Mouse (Mus musculus): ENCODE measurements around the gene Sstr2. TPM values are rescaled to one million over a fixed set of nuclear protein-coding genes. Genes with fewer than 3 reads are reported as not detected.

Sstr2 gene
- total and polyA plus RNA-seq, 2 experiments from 2014 or later = not detected

DNA sequence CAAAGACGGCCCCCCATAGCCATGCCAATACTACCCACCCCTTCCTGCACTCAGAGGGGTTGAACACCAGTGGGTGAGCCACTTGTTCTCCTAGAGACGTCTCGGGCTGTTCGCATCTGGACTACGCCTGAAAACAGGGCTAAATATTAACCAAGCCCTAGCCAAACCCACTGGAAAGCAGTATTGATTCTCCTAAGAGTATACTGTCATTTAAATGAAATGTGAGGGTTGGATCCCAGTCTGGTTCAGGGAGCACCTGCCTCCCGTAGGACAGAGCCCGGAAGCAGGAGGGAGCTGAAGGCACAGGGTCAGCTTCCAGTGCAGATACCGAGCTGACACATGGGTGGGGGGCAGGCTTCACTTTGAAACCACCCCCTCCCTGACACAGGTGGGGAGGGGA lies 12.7 kb downstream of the Sstr2 start:
- WGBS = 84% methylated on average over 8 of the region's 8 CpGs
- DNase-seq (ENCODE audit: low spot score) = no peak
- Histone ChIP-seq H3K9me3 (replicated peaks; ENCODE audit: control insufficient read depth, low read length) (no peaks in the 10 kb centered on the region), H3K4me2 (ENCODE audit: low read depth, low read length) (no peak overlapping the region), H3K27ac (ENCODE audit: low read depth) (no peak overlapping the region), H3K36me3 (replicated peaks; ENCODE audit: control insufficient read depth, insufficient read depth, low read length) (no peaks in the 10 kb centered on the region), H3K9ac (replicated peaks; ENCODE audit: low read depth, low read length) (no peak overlapping the region), H3K4me1 (ENCODE audit: control insufficient read depth, insufficient read depth) (no peaks in the 10 kb centered on the region), H3K4me3 (ENCODE audit: low read depth, low read length) (no peak overlapping the region), H3K27me3 (ENCODE audit: control insufficient read depth, insufficient read depth, low read length) (no peaks in the 10 kb centered on the region)
- TF ChIP-seq EP300 (IDR thresholded peaks at IDR 0.05; ENCODE audit: low read depth) (no peak), CTCF (IDR thresholded peaks at IDR 0.05; ENCODE audit: low read depth) (no peak)
- no peak for ATAC-seq (ENCODE audit: insufficient read depth, low read depth)

DNA sequence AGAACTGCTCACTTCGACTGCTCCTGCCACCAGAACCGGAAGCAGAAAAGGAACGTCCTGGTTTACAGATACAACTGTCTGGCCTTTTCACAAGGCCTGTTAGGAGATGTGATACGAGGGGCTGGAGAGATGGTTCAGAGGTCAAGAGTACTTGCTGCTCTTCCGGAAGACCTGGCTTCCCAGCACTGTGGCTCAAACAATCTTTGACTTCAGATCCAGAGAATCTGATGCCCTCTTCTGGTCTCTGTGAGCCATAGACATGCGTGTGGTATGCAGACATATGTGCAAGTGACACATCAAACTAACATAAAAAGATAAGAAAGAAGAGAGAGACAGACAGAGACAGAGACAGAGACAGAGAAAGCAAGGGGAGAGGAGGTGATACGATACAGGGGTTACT lies 13.2 kb downstream of the Sstr2 start:
- Histone ChIP-seq H3K9ac (replicated peaks; ENCODE audit: low read depth, low read length) (no peak overlapping the region), H3K4me3 (ENCODE audit: low read depth, low read length) (no peak overlapping the region), H3K4me1 (ENCODE audit: control insufficient read depth, insufficient read depth) (no peaks in the 10 kb centered on the region), H3K36me3 (replicated peaks; ENCODE audit: control insufficient read depth, insufficient read depth, low read length) (no peaks in the 10 kb centered on the region), H3K4me2 (ENCODE audit: low read depth, low read length) (no peak overlapping the region), H3K27ac (ENCODE audit: low read depth) (no peak overlapping the region), H3K27me3 (ENCODE audit: control insufficient read depth, insufficient read depth, low read length) (no peaks in the 10 kb centered on the region), H3K9me3 (replicated peaks; ENCODE audit: control insufficient read depth, low read length) (no peaks in the 10 kb centered on the region)
- ATAC-seq (ENCODE audit: insufficient read depth, low read depth) (no peak), DNase-seq (ENCODE audit: low spot score) (no peak)
- WGBS = 70% methylated on average over 7 of the region's 7 CpGs
- TF ChIP-seq EP300 (IDR thresholded peaks at IDR 0.05; ENCODE audit: low read depth) (no peak), CTCF (IDR thresholded peaks at IDR 0.05; ENCODE audit: low read depth) (no peak)

DNA sequence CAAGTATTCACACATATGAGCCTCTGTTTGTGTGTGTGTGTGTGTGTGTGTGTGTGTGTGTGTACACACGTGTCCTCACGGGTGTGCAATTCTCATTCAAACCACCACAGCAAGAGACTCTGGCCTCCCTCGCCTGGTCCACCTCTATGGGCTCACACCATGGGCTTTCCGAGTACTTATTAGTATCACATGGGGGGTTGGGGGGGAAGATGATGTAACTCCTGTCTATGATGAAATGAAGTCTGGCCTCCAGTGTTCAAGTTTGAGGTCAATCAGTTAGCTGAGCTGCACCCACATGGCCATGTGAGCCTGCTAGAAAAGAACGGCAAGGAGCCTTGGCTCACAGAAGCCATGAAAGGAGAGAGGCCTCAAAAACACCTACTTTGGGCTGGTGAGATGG lies 14.3 kb downstream of the Sstr2 start:
- Histone ChIP-seq H3K27me3 (ENCODE audit: control insufficient read depth, insufficient read depth, low read length) (no peaks in the 10 kb centered on the region), H3K4me1 (ENCODE audit: control insufficient read depth, insufficient read depth) (no peaks in the 10 kb centered on the region), H3K4me2 (ENCODE audit: low read depth, low read length) (no peak overlapping the region), H3K9me3 (replicated peaks; ENCODE audit: control insufficient read depth, low read length) (no peaks in the 10 kb centered on the region), H3K4me3 (ENCODE audit: low read depth, low read length) (no peak overlapping the region), H3K36me3 (replicated peaks; ENCODE audit: control insufficient read depth, insufficient read depth, low read length) (no peaks in the 10 kb centered on the region), H3K27ac (ENCODE audit: low read depth) (no peak overlapping the region), H3K9ac (replicated peaks; ENCODE audit: low read depth, low read length) (no peak overlapping the region)
- WGBS = 83% methylated on average over 5 of the region's 5 CpGs
- TF ChIP-seq EP300 (IDR thresholded peaks at IDR 0.05; ENCODE audit: low read depth) = no peak
- TF ChIP-seq CTCF (IDR thresholded peaks at IDR 0.05; ENCODE audit: low read depth) = no peak
- no peak for DNase-seq (ENCODE audit: low spot score)
- ATAC-seq (ENCODE audit: insufficient read depth, low read depth) = no peak

DNA sequence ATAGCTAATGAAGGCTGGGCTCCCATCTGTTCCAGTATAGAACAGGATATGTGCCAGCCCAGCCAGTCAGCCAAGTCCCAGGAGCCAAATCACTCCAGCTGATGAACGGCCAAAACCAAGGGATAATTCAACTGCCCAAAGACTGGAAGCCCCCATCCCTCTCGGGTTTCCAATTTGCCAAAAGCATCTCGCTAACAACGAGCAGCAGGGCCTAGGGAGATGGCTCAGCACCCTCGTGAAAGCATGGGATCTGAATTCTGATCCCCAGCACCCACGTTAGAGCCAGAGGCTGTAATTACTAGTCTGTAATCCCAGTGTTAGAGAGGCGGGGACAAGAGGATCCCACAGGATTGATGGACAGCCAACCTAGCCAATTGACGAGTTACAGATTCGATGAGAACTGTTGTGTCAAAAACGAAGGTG lies 15.6 kb downstream of the Sstr2 start:
- Histone ChIP-seq H3K27ac (ENCODE audit: low read depth) (no peak overlapping the region), H3K4me2 (ENCODE audit: low read depth, low read length) (no peak overlapping the region), H3K4me3 (ENCODE audit: low read depth, low read length) (no peak overlapping the region), H3K9ac (replicated peaks; ENCODE audit: low read depth, low read length) (no peak overlapping the region), H3K27me3 (ENCODE audit: control insufficient read depth, insufficient read depth, low read length) (no peaks in the 10 kb centered on the region), H3K36me3 (replicated peaks; ENCODE audit: control insufficient read depth, insufficient read depth, low read length) (no peaks in the 10 kb centered on the region), H3K4me1 (ENCODE audit: control insufficient read depth, insufficient read depth) (no peaks in the 10 kb centered on the region), H3K9me3 (replicated peaks; ENCODE audit: control insufficient read depth, low read length) (no peaks in the 10 kb centered on the region)
- DNase-seq (ENCODE audit: low spot score) (no peak), ATAC-seq (ENCODE audit: insufficient read depth, low read depth) (no peak)
- WGBS = 71% methylated on average over 10 of the region's 10 CpGs
- TF ChIP-seq CTCF (IDR thresholded peaks at IDR 0.05; ENCODE audit: low read depth) = no peak
- no peak for TF ChIP-seq EP300 (IDR thresholded peaks at IDR 0.05; ENCODE audit: low read depth)

DNA sequence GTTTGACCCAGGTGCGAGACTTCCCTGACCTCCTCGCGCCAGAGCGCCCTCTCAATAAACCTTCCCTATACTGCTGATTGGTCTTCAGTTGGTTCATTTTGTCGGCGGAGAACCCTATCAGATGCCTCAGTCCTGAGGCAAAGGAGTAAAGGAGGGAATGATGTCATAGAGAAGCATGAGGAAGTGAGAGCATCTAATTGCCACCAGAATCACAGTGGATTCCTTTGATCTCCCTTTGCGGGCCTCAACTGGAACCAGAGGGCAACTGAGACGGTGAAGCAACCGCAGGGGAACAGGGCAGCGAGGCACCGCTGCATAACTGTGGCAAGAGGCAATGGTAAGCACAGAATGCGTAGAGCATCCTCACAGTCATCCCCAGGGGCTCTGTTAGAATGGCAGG lies 19.5 kb downstream of the Sstr2 start:
- Histone ChIP-seq H3K27ac (ENCODE audit: low read depth) (no peak overlapping the region), H3K9ac (replicated peaks; ENCODE audit: low read depth, low read length) (no peak overlapping the region), H3K4me1 (ENCODE audit: control insufficient read depth, insufficient read depth) (no peaks in the 10 kb centered on the region), H3K4me2 (ENCODE audit: low read depth, low read length) (no peak overlapping the region), H3K36me3 (replicated peaks; ENCODE audit: control insufficient read depth, insufficient read depth, low read length) (no peaks in the 10 kb centered on the region), H3K27me3 (ENCODE audit: control insufficient read depth, insufficient read depth, low read length) (no peaks in the 10 kb centered on the region), H3K4me3 (ENCODE audit: low read depth, low read length) (no peak overlapping the region), H3K9me3 (replicated peaks; ENCODE audit: control insufficient read depth, low read length) (no peaks in the 10 kb centered on the region)
- TF ChIP-seq CTCF (IDR thresholded peaks at IDR 0.05; ENCODE audit: low read depth) (no peak), EP300 (IDR thresholded peaks at IDR 0.05; ENCODE audit: low read depth) (no peak)
- no peak for DNase-seq (ENCODE audit: low spot score)
- ATAC-seq (ENCODE audit: insufficient read depth, low read depth) = no peak
- 90% methylated on average over 12 of the region's 12 CpGs for WGBS

DNA sequence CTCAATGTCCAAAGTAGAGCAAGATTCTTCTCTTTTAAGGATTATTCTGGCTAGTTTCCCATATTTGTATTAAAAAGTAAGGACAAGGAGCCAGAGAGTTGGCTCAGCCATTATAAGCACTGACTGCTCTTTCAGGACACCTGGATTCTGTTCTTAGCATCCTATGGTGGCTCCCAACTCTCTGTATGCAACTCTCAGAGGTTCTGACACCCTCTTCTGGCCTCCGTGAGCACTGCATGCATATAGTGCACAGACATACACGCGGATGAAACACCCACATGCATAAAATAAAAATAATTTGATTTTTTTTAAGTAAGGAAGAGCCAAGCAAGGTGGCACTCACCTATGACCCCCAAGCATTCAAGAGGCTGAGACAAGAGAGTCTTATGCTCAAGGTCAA lies 26.0 kb downstream of the Sstr2 start:
- Histone ChIP-seq H3K4me2 (ENCODE audit: low read depth, low read length) (no peak overlapping the region), H3K4me1 (ENCODE audit: control insufficient read depth, insufficient read depth) (peaks cover 7% of the 10 kb centered on the region; the same call in 1 of the 2 replicates), H3K9ac (replicated peaks; ENCODE audit: low read depth, low read length) (no peak overlapping the region), H3K27me3 (ENCODE audit: control insufficient read depth, insufficient read depth, low read length) (no peaks in the 10 kb centered on the region), H3K36me3 (replicated peaks; ENCODE audit: control insufficient read depth, insufficient read depth, low read length) (no peaks in the 10 kb centered on the region), H3K4me3 (ENCODE audit: low read depth, low read length) (no peak overlapping the region), H3K27ac (ENCODE audit: low read depth) (no peak overlapping the region), H3K9me3 (replicated peaks; ENCODE audit: control insufficient read depth, low read length) (no peaks in the 10 kb centered on the region)
- WGBS = 83% methylated on average over 3 of the region's 3 CpGs
- TF ChIP-seq EP300 (IDR thresholded peaks at IDR 0.05; ENCODE audit: low read depth) (no peak), CTCF (IDR thresholded peaks at IDR 0.05; ENCODE audit: low read depth) (no peak)
- ATAC-seq (ENCODE audit: insufficient read depth, low read depth) (no peak), DNase-seq (ENCODE audit: low spot score) (no peak)
